Mouse (Mus musculus): ENCODE measurements around the gene Adap1. TPM values are rescaled to one million over a fixed set of nuclear protein-coding genes. Genes with fewer than 3 reads are reported as not detected.
A peak's percentile ranks its signal among the peaks of the same experiment; 100 is the strongest.

The Adap1 gene
- polyA plus RNA-seq, 1 experiment from 2014 or later: 2.3 TPM

- no peak for ATAC-seq (ENCODE audit: insufficient number of reproducible peaks, insufficient read depth, low FRiP score, low read depth)
- WGBS: 88% methylated on average over 8 of the region's 8 CpGs
- H3K4me1 ChIP-seq (ENCODE audit: control insufficient read depth, insufficient read depth, low read length): peaks cover 21% of the 10 kb centered on the region
Measured at GRCm38 (mm10) chr5:139258371-139259035, 66.9 kb downstream of the Adap1 start.

GRCm38 (mm10) chr5:139257818-139258217 lies 67.6 kb downstream of the Adap1 start:
- no peak overlapping the region for H3K9ac ChIP-seq (replicated peaks; ENCODE audit: low read depth, low read length)
- peaks cover 24% of the 10 kb centered on the region for H3K36me3 ChIP-seq (ENCODE audit: control insufficient read depth, insufficient read depth, low read length)
- H3K27ac ChIP-seq (ENCODE audit: low read length): no peak overlapping the region
- no peaks in the 10 kb centered on the region for H3K27me3 ChIP-seq (ENCODE audit: control insufficient read depth, insufficient read depth, low read length)
- ATAC-seq (ENCODE audit: insufficient number of reproducible peaks, insufficient read depth, low FRiP score, low read depth): no peak
- 73% methylated on average over 4 of the region's 4 CpGs for WGBS
- peaks cover 23% of the 10 kb centered on the region for H3K4me1 ChIP-seq (ENCODE audit: control insufficient read depth, insufficient read depth, low read length)
- H3K4me2 ChIP-seq (replicated peaks; ENCODE audit: low read depth, low read length): no peak overlapping the region
- no peak overlapping the region for H3K4me3 ChIP-seq (ENCODE audit: low read depth, low read length)
- H3K9me3 ChIP-seq (ENCODE audit: control insufficient read depth, low read depth, low read length): no peaks in the 10 kb centered on the region

More at GRCm38 (mm10) chr5:139258371-139259035, 66.9 kb downstream of the Adap1 start:
- no peaks in the 10 kb centered on the region for H3K27me3 ChIP-seq (ENCODE audit: control insufficient read depth, insufficient read depth, low read length)
- H3K36me3 ChIP-seq (ENCODE audit: control insufficient read depth, insufficient read depth, low read length): peaks cover 31% of the 10 kb centered on the region
- no peak overlapping the region; the same call in 1 of the 2 replicates for H3K27ac ChIP-seq (ENCODE audit: low read length)
- H3K9ac ChIP-seq (replicated peaks; ENCODE audit: low read depth, low read length): no peak overlapping the region
- no peak overlapping the region for H3K4me3 ChIP-seq (ENCODE audit: low read depth, low read length)
- no peaks in the 10 kb centered on the region for H3K9me3 ChIP-seq (ENCODE audit: control insufficient read depth, low read depth, low read length)
- H3K4me2 ChIP-seq (replicated peaks; ENCODE audit: low read depth, low read length): no peak overlapping the region

DNA sequence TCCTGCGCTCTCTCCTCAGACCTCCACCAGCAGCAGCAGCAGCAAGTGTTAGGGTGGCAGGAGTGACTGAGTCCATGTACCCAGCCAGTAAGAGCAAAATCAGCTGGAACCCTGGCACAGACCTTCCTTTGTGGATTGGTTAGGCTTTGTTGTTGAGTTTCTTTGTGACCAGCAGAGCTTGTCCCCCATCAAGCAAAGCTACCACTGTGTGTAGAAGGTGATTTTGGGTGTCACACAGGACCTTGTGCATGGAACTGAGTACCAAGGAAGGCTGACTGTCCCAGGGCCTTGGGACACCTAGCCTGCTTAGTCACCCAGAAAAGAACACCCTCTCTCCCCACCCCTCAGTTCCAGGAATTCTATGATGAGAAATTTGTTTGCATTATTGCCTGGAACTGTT lies 68.2 kb downstream of the Adap1 start:
- Histone ChIP-seq H3K4me2 (replicated peaks; ENCODE audit: low read depth, low read length) (no peak overlapping the region), H3K36me3 (ENCODE audit: control insufficient read depth, insufficient read depth, low read length) (peaks cover 19% of the 10 kb centered on the region), H3K9ac (replicated peaks; ENCODE audit: low read depth, low read length) (no peak overlapping the region), H3K4me1 (ENCODE audit: control insufficient read depth, insufficient read depth, low read length) (peaks cover 23% of the 10 kb centered on the region), H3K4me3 (ENCODE audit: low read depth, low read length) (no peak overlapping the region), H3K9me3 (ENCODE audit: control insufficient read depth, low read depth, low read length) (no peaks in the 10 kb centered on the region), H3K27ac (ENCODE audit: low read length) (no peak overlapping the region), H3K27me3 (ENCODE audit: control insufficient read depth, insufficient read depth, low read length) (no peaks in the 10 kb centered on the region)
- ATAC-seq (ENCODE audit: insufficient number of reproducible peaks, insufficient read depth, low FRiP score, low read depth): no peak
- 100% methylated on average over 1 of the region's 1 CpGs for WGBS

DNA sequence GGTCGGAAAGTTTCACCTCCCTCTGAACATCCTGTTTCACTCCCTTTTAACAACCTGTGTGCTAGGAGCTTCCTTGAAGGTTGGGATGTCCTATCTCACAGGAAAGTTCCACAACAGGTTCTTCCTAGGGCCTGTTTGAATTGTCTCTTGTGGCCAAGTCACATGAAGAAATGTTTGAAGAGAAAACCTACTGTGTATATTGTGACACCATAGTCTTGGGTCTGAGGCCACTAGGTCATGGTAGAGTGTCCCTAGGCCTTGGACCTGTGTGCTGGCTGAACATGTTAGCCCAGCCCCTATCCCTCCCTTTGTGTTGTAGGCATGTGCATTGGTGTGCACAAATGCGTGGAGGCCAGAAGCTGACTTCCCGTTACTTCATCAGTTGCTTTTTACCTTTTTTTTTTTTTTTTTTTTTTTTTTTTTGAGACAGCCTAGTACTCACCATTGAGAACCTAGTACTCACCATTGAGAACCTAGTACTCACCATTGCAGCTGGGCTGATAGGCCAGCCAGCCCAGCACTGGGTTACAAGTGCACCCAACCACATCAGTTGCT lies 69.1 kb downstream of the Adap1 start:
- no peaks in the 10 kb centered on the region for H3K9me3 ChIP-seq (ENCODE audit: control insufficient read depth, low read depth, low read length)
- H3K9ac ChIP-seq (replicated peaks; ENCODE audit: low read depth, low read length): no peak overlapping the region
- no peaks in the 10 kb centered on the region for H3K27me3 ChIP-seq (ENCODE audit: control insufficient read depth, insufficient read depth, low read length)
- H3K27ac ChIP-seq (ENCODE audit: low read length): no peak overlapping the region
- no peak overlapping the region for H3K4me3 ChIP-seq (ENCODE audit: low read depth, low read length)
- H3K36me3 ChIP-seq (ENCODE audit: control insufficient read depth, insufficient read depth, low read length): peaks cover 11% of the 10 kb centered on the region
- ATAC-seq (ENCODE audit: insufficient number of reproducible peaks, insufficient read depth, low FRiP score, low read depth): no peak
- WGBS: 82% methylated on average over 3 of the region's 3 CpGs
- H3K4me2 ChIP-seq (replicated peaks; ENCODE audit: low read depth, low read length): no peak overlapping the region
- peaks cover 27% of the 10 kb centered on the region for H3K4me1 ChIP-seq (ENCODE audit: control insufficient read depth, insufficient read depth, low read length)

GRCm38 (mm10) chr5:139255777-139256176 lies 69.6 kb downstream of the Adap1 start:
- H3K9ac ChIP-seq (replicated peaks; ENCODE audit: low read depth, low read length): no peak overlapping the region
- 87% methylated on average over 6 of the region's 6 CpGs for WGBS
- ATAC-seq (ENCODE audit: insufficient number of reproducible peaks, insufficient read depth, low FRiP score, low read depth): no peak

DNA sequence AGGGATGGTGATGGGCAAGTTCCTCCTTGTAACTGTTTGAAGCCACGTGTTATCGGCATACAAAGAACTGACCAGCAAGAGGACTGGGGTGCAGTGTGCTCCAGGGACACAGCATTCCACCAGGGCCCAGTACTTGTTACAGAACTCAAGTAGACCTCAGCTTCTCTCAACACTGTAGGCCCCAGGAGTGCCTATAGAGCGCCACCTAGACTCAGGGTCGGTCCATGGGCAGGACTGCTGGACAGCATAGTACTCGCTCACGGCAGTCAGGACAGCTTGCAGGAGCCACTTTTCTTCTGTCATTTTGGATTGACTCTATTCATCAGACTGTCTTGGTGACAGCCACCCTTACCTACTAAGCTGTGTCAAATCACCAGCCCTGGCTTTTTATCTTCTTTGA lies 70.5 kb downstream of the Adap1 start:
- Histone ChIP-seq H3K4me2 (replicated peaks; ENCODE audit: low read depth, low read length) (no peak overlapping the region), H3K4me1 (ENCODE audit: control insufficient read depth, insufficient read depth, low read length) (peaks cover 24% of the 10 kb centered on the region)
- no peak for ATAC-seq (ENCODE audit: insufficient number of reproducible peaks, insufficient read depth, low FRiP score, low read depth)

More at GRCm38 (mm10) chr5:139255777-139256176, 69.6 kb downstream of the Adap1 start:
- peaks cover 27% of the 10 kb centered on the region for H3K4me1 ChIP-seq (ENCODE audit: control insufficient read depth, insufficient read depth, low read length)
- peaks cover 8% of the 10 kb centered on the region for H3K36me3 ChIP-seq (ENCODE audit: control insufficient read depth, insufficient read depth, low read length)
- no peak overlapping the region for H3K4me3 ChIP-seq (ENCODE audit: low read depth, low read length)
- no peak overlapping the region for H3K4me2 ChIP-seq (replicated peaks; ENCODE audit: low read depth, low read length)
- no peaks in the 10 kb centered on the region for H3K27me3 ChIP-seq (ENCODE audit: control insufficient read depth, insufficient read depth, low read length)
- no peaks in the 10 kb centered on the region for H3K9me3 ChIP-seq (ENCODE audit: control insufficient read depth, low read depth, low read length)
- H3K27ac ChIP-seq (ENCODE audit: low read length): no peak overlapping the region

DNA sequence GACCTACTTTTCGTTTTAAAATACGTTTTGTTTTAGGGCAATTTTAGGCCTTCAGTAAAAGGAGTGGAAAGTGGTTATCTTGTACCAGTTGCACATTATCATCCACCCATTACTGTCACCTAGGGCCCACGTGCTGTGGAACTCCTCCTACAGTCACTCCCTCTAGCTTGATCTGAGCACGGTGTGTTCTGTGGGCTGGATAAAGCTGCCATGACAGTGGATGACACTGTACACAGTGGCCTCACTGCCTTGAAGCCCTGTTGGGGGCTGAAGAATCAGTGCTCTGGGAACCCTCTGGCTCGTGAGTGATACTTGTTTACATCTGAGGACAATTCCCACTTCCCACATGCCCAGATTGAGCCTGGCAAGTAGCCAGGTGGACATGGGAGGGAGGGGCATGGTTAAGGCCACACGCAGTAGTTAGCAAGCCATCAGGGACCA lies 72.1 kb downstream of the Adap1 start:
- Histone ChIP-seq H3K4me2 (replicated peaks; ENCODE audit: low read depth, low read length) (peak overlapping the region; percentile 65), H3K4me1 (ENCODE audit: control insufficient read depth, insufficient read depth, low read length) (peaks cover 18% of the 10 kb centered on the region), H3K27ac (ENCODE audit: low read length) (peak overlapping the region; percentile 89), H3K36me3 (ENCODE audit: control insufficient read depth, insufficient read depth, low read length) (peaks cover 26% of the 10 kb centered on the region), H3K27me3 (ENCODE audit: control insufficient read depth, insufficient read depth, low read length) (no peaks in the 10 kb centered on the region), H3K9ac (replicated peaks; ENCODE audit: low read depth, low read length) (peak overlapping the region; percentile 71), H3K9me3 (ENCODE audit: control insufficient read depth, low read depth, low read length) (no peaks in the 10 kb centered on the region), H3K4me3 (ENCODE audit: low read depth, low read length) (peak overlapping the region; percentile 76)
- WGBS: 2% methylated on average over 6 of the region's 6 CpGs
- ATAC-seq (ENCODE audit: insufficient number of reproducible peaks, insufficient read depth, low FRiP score, low read depth): no peak

More for the DNA sequence above, 70.5 kb downstream of the Adap1 start:
- peaks cover 13% of the 10 kb centered on the region for H3K36me3 ChIP-seq (ENCODE audit: control insufficient read depth, insufficient read depth, low read length)
- no peaks in the 10 kb centered on the region for H3K9me3 ChIP-seq (ENCODE audit: control insufficient read depth, low read depth, low read length)
- no peak overlapping the region for H3K9ac ChIP-seq (replicated peaks; ENCODE audit: low read depth, low read length)
- H3K27me3 ChIP-seq (ENCODE audit: control insufficient read depth, insufficient read depth, low read length): no peaks in the 10 kb centered on the region
- 85% methylated on average over 6 of the region's 6 CpGs for WGBS
- H3K27ac ChIP-seq (ENCODE audit: low read length): no peak overlapping the region
- H3K4me3 ChIP-seq (ENCODE audit: low read depth, low read length): no peak overlapping the region

GRCm38 (mm10) chr5:139252910-139253245 lies 72.5 kb downstream of the Adap1 start:
- Histone ChIP-seq H3K27ac (ENCODE audit: low read length) (peak overlapping the region; percentile 89), H3K9ac (replicated peaks; ENCODE audit: low read depth, low read length) (peak overlapping the region; percentile 71), H3K4me2 (replicated peaks; ENCODE audit: low read depth, low read length) (peak overlapping the region; percentile 65), H3K4me1 (ENCODE audit: control insufficient read depth, insufficient read depth, low read length) (peaks cover 18% of the 10 kb centered on the region), H3K4me3 (ENCODE audit: low read depth, low read length) (peak overlapping the region; percentile 76), H3K9me3 (ENCODE audit: control insufficient read depth, low read depth, low read length) (no peaks in the 10 kb centered on the region), H3K27me3 (ENCODE audit: control insufficient read depth, insufficient read depth, low read length) (no peaks in the 10 kb centered on the region), H3K36me3 (ENCODE audit: control insufficient read depth, insufficient read depth, low read length) (peaks cover 30% of the 10 kb centered on the region)
- peak; percentile 12 for ATAC-seq (ENCODE audit: insufficient number of reproducible peaks, insufficient read depth, low FRiP score, low read depth)
- WGBS: under 1% methylated on average over 7 of the region's 7 CpGs

All from stomach, embryonic 14.5 days (tissue).